In genomic region chr3:107442191-107442590, GRCm38 (mm10) we compare ENCODE assay signal across 12 mouse cellular contexts. TPM values are rescaled to one million over a fixed set of nuclear protein-coding genes. Genes with fewer than 3 reads are reported as not detected.
A peak's percentile ranks its signal among the peaks of the same experiment; 100 is the strongest.
DNase-seq lines count a peak whose midpoint lies in the region; ATAC-seq lines count a peak whose summit lies in the region.
"Had no signal": no experiment of that assay in that cellular context is flagged by ENCODE, and none has a peak within 500 bp of the region (broad histone marks: within the 10 kb centered on the region; RNA-seq: fewer than 3 reads in every experiment).

No protein-coding gene starts in this region.

- intact Hi-C loops in heart, postnatal 25 days (cut with DNase I): no loop called here

- WGBS in midbrain, embryonic 11.5 days: 84% methylated on average over 11 of the region's 11 CpGs
- WGBS in midbrain, embryonic 15.5 days: 81% methylated on average over 11 of the region's 11 CpGs
- WGBS in hindbrain, embryonic 12.5 days: 78% methylated on average over 11 of the region's 11 CpGs

- H3K36me3 ChIP-seq in midbrain, embryonic 11.5 days (ENCODE audit: control insufficient read depth, insufficient read depth, low read length): no peaks in the 10 kb centered on the region
- H3K36me3 ChIP-seq in midbrain, embryonic 15.5 days (replicated peaks): no peaks in the 10 kb centered on the region
- no peaks in the 10 kb centered on the region for H3K36me3 ChIP-seq in hindbrain, embryonic 12.5 days

- H3K4me3 ChIP-seq in midbrain, embryonic 11.5 days (ENCODE audit: low read depth, low read length): no peak overlapping the region
- H3K4me3 ChIP-seq in midbrain, embryonic 15.5 days: no peak overlapping the region
- no peak overlapping the region for H3K4me3 ChIP-seq in hindbrain, embryonic 12.5 days
- H3K4me3 ChIP-seq: erythroblast, embryonic 14.5 days had no signal

- DNase-seq in adrenal gland, adult (ENCODE audit: inconsistent age in 2 of 2, low spot score in 1 of 2): peak; percentile 27 to 52
- no peak for DNase-seq in adrenal gland, postnatal 25 days
- peak; percentile 26 for DNase-seq in midbrain, embryonic 11.5 days (ENCODE audit: low spot score, missing footprints)
- peak; percentile 72 to 84 for DNase-seq in left cerebral cortex, adult 9 months (ENCODE audit: low spot score in 2 of 2)
- DNase-seq in telencephalon, adult 2 months (ENCODE audit: low read depth, low spot score): peak; percentile 75
- no peak for DNase-seq in heart, postnatal 25 days (ENCODE audit: low spot score)
- DNase-seq: cerebellum, postnatal 36 days; kidney, adult 18-20 months had no signal

- no peak overlapping the region for H3K4me2 ChIP-seq in midbrain, embryonic 11.5 days
- no peak overlapping the region for H3K4me2 ChIP-seq in midbrain, embryonic 15.5 days
- H3K4me2 ChIP-seq in hindbrain, embryonic 12.5 days (replicated peaks): no peak overlapping the region
- H3K4me2 ChIP-seq: heart, embryonic 11.5 days had no signal

- H3K27me3 ChIP-seq in midbrain, embryonic 11.5 days (ENCODE audit: control insufficient read depth, insufficient read depth, low read length): no peaks in the 10 kb centered on the region
- H3K27me3 ChIP-seq in midbrain, embryonic 15.5 days (replicated peaks): no peaks in the 10 kb centered on the region
- 0 out of 2 replicates have a peak, but pooled peaks cover 6% of the 10 kb centered on the region for H3K27me3 ChIP-seq in hindbrain, embryonic 12.5 days

- H3K9ac ChIP-seq in midbrain, embryonic 11.5 days (ENCODE audit: low read length): no peak overlapping the region
- H3K9ac ChIP-seq in midbrain, embryonic 15.5 days: no peak overlapping the region
- no peak overlapping the region for H3K9ac ChIP-seq in hindbrain, embryonic 12.5 days

- no peak overlapping the region for H3K27ac ChIP-seq in midbrain, embryonic 11.5 days (ENCODE audit: low read depth, low read length)
- H3K27ac ChIP-seq in midbrain, embryonic 15.5 days: no peak overlapping the region
- H3K27ac ChIP-seq in hindbrain, embryonic 12.5 days: no peak overlapping the region

- no peaks in the 10 kb centered on the region for H3K9me3 ChIP-seq in midbrain, embryonic 11.5 days (ENCODE audit: control insufficient read depth, low read length)
- H3K9me3 ChIP-seq in midbrain, embryonic 15.5 days: no peaks in the 10 kb centered on the region
- H3K9me3 ChIP-seq in hindbrain, embryonic 12.5 days (replicated peaks): no peaks in the 10 kb centered on the region; the same call in 1 of the 2 replicates

- ATAC-seq in midbrain, embryonic 11.5 days (ENCODE audit: low FRiP score): no peak
- no peak for ATAC-seq in midbrain, embryonic 15.5 days (replicated peaks)
- ATAC-seq in hindbrain, embryonic 12.5 days (ENCODE audit: low FRiP score): no peak

- H3K4me1 ChIP-seq in midbrain, embryonic 11.5 days (ENCODE audit: control insufficient read depth, insufficient read depth, low read length): no peaks in the 10 kb centered on the region
- no peaks in the 10 kb centered on the region for H3K4me1 ChIP-seq in midbrain, embryonic 15.5 days
- no peaks in the 10 kb centered on the region for H3K4me1 ChIP-seq in hindbrain, embryonic 12.5 days

RNA-seq across cellular contexts. Expression of gene Kcnc4, which starts 17.2 kb away (rescaled TPM):
- 7.6 and 8.3 TPM in 2 replicates for total RNA-seq in adrenal gland, postnatal 25 days (2021)
- polyA plus RNA-seq in midbrain, embryonic 11.5 days (2014; fragmentation: Nextera tagmentation; extraction: Ambion mirVana): 0.03 and 0.04 TPM in 2 replicates
- polyA plus RNA-seq in midbrain, embryonic 15.5 days (2015; fragmentation: Nextera tagmentation; extraction: Ambion mirVana): 8.8 and 9.1 TPM in 2 replicates
- under 1 TPM; 0.06 to 0.16 TPM for total RNA-seq in heart, postnatal 25 days (2021)
- 0.71 and 0.73 TPM in 2 replicates for polyA plus RNA-seq in hindbrain, embryonic 12.5 days (2016; fragmentation: Nextera tagmentation; extraction: Ambion mirVana)
- polyA plus RNA-seq: erythroblast, embryonic 14.5 days had no signal

Comparison
In these comparisons a context has a peak if more than half of its experiments do, and no peak if none do; other contexts are left out.
1. DNase-seq: peak in adrenal gland, adult (2 of 2), midbrain, embryonic 11.5 days (single experiment), left cerebral cortex, adult 9 months (2 of 2) and telencephalon, adult 2 months (single experiment); none in adrenal gland, postnatal 25 days (single experiment) and heart, postnatal 25 days (single experiment).